Mouse (Mus musculus) liver, embryonic 14.5 days (tissue): ENCODE measurements around the gene Chka. TPM values are rescaled to one million over a fixed set of nuclear protein-coding genes. Genes with fewer than 3 reads are reported as not detected.

Source experiments
- ATAC-seq: fragments of 200-750 bp; cut with Nextera tagmentation; 2 replicates; pipeline ENCODE4 v1.8.0; 2017; ENCODE audit warnings: moderate number of reproducible peaks, mild to moderate bottlenecking, moderate library complexity; ENCODE audit not compliant: insufficient read depth
- DNase-seq, 3 experiments: peaks; one replicate each; pipeline ENCODE4 v3.0.0-alpha.2; 2012 to 2013; ENCODE audit warnings: low read depth in 3 of 3, low spot score in 3 of 3
- H3K27ac ChIP-seq: fragments of 300-500 bp; sonication (generic); 2 replicates; pipeline ENCODE4 v1.5.1; 2014; ENCODE audit warnings: moderate library complexity, mild to moderate bottlenecking, control low read depth, inconsistent platforms
- H3K27me3 ChIP-seq: fragments of 300-500 bp; sonication (generic); 2 replicates; pipeline ENCODE4 v1.6.1; 2014; ENCODE audit warnings: mild to moderate bottlenecking, low read length, moderate library complexity; ENCODE audit not compliant: control insufficient read depth, insufficient read depth
- H3K36me3 ChIP-seq: fragments of 300-500 bp; sonication (generic); replicated peaks from 2 replicates; pipeline ENCODE4 v1.6.1; 2014; ENCODE audit warnings: low read depth; ENCODE audit not compliant: control insufficient read depth, insufficient read depth
- H3K4me1 ChIP-seq, 2 experiments: fragments of 200-500 bp in 1 of 2; fragments of 300-500 bp in 1 of 2; sonication (generic) in 1 of 2; replicated peaks; 2 replicates each; pipeline ENCODE4 v1.6.1; 2012 to 2014; ENCODE audit warnings: antibody characterized with exemption in 1 of 2, inconsistent platforms in 1 of 2, low read length in 1 of 2; ENCODE audit not compliant: control insufficient read depth in 2 of 2, insufficient read depth in 2 of 2
- H3K4me2 ChIP-seq: fragments of 300-500 bp; sonication (generic); 2 replicates; pipeline ENCODE4 v1.6.1; 2014; ENCODE audit warnings: low read depth, mild to moderate bottlenecking, control low read depth, moderate library complexity
- H3K4me3 ChIP-seq, 2 experiments: fragments of 200-500 bp in 1 of 2; fragments of 300-500 bp in 1 of 2; sonication (generic) in 1 of 2; 2 replicates each; pipeline ENCODE4 v1.5.1; 2012 to 2014; ENCODE audit warnings: low read depth in 2 of 2, low read length in 2 of 2, mild to moderate bottlenecking in 2 of 2, control low read depth in 1 of 2, inconsistent platforms in 1 of 2, moderate library complexity in 1 of 2; ENCODE audit not compliant: insufficient read depth in 1 of 2
- H3K9ac ChIP-seq: fragments of 300-500 bp; sonication (generic); replicated peaks from 2 replicates; pipeline ENCODE4 v1.6.1; 2014; ENCODE audit warnings: mild to moderate bottlenecking, control low read depth, moderate library complexity
- H3K9me3 ChIP-seq: fragments of 300-500 bp; sonication (generic); 2 replicates; pipeline ENCODE4 v1.6.1; 2016; ENCODE audit warnings: low read length, mixed read lengths; ENCODE audit not compliant: control insufficient read depth
- CTCF ChIP-seq: IDR thresholded peaks from 2 replicates; pipeline ENCODE4 v1.5.1; 2016; ENCODE audit warnings: antibody characterized with exemption, low read depth, control low read depth
- EP300 ChIP-seq: IDR thresholded peaks from 2 replicates; pipeline ENCODE4 v1.6.1; 2016; ENCODE audit warnings: antibody characterized with exemption, low read depth
- WGBS: fragments of 180-500 bp; shearing (Covaris S2); extraction: QIAGEN DNeasy Blood & Tissue Kit; methylation state at CpG from one replicate; pipeline ENCODE4 v1.1.7; 2014; ENCODE audit not compliant: insufficient replicate concordance; 5-methylcytosine and 5-hydroxymethylcytosine counted together
- polyA plus RNA-seq, 2 experiments: library from polyadenylated mRNA; depleted of rRNA in 1 of 2; stranded (reverse) in 1 of 2; unstranded in 1 of 2; fragments of >200 nt; fragmentation: Nextera tagmentation in 1 of 2; extraction: Ambion mirVana in 1 of 2; gene quantifications; 2 replicates each; pipeline versions ENCODE4 v1.2.1 to v1.2.3; 2012 to 2014

Gene Chka
- polyA plus RNA-seq, 2 experiments = 10.3 to 17.0 TPM

DNA sequence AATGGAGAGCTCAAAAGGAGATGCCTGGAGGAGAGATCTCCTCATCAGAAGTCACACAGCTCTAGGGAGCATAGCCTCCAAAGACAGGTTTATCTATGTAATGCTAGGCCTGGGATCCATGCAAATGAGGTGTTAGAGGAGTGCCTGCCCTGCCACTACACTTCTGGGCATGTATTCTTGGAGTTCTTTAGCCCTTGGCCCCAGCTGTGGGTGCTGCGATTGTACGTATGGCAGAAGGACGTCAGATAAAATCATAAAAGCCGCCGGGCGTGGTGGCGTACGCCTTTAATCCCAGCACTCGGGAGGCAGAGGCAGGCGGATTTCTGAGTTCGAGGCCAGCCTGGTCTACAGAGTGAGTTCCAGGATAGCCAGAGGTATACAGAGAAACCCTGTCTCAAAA is 6.2 kb upstream of the Chka start:
- Histone ChIP-seq H3K9ac (no peak overlapping the region), H3K4me2 (no peak overlapping the region), H3K27me3 (no peaks in the 10 kb centered on the region), H3K9me3 (no peaks in the 10 kb centered on the region), H3K36me3 (no peaks in the 10 kb centered on the region), H3K4me1 (no peaks in the 10 kb centered on the region; a peak in 1 of 4 replicates), H3K4me3 (no peak overlapping the region), H3K27ac (no peak overlapping the region)
- TF ChIP-seq EP300 (no peak), CTCF (no peak)
- ATAC-seq (no peak), DNase-seq (no peak)
- WGBS = 66% methylated on average over 11 of the region's 11 CpGs

GRCm38 (mm10) chr19:3845803-3846406 is 5.7 kb upstream of the Chka start:
- H3K4me2 ChIP-seq = no peak overlapping the region
- H3K36me3 ChIP-seq = no peaks in the 10 kb centered on the region
- no peak for TF ChIP-seq CTCF
- no peak for TF ChIP-seq EP300
- H3K9me3 ChIP-seq = no peaks in the 10 kb centered on the region
- no peak overlapping the region for H3K4me3 ChIP-seq
- peaks cover 0 to 6% of the 10 kb centered on the region in 2 experiments; a peak in 3 of 4 replicates for H3K4me1 ChIP-seq
- 42% methylated on average over 1 of the region's 1 CpGs for WGBS
- no peak for ATAC-seq
- no peaks in the 10 kb centered on the region for H3K27me3 ChIP-seq
- no peak for DNase-seq
- no peak overlapping the region for H3K9ac ChIP-seq
- H3K27ac ChIP-seq = no peak overlapping the region

- DNase-seq = no peak
- Histone ChIP-seq H3K36me3 (no peaks in the 10 kb centered on the region), H3K4me1 (peaks cover 5 to 11% of the 10 kb centered on the region in 2 experiments), H3K4me3 (no peak overlapping the region), H3K9ac (no peak overlapping the region), H3K9me3 (no peaks in the 10 kb centered on the region), H3K27ac (no peak overlapping the region), H3K27me3 (no peaks in the 10 kb centered on the region), H3K4me2 (no peak overlapping the region)
- 62% methylated on average over 10 of the region's 10 CpGs for WGBS
- no peak for ATAC-seq
- TF ChIP-seq EP300 = no peak
- no peak for TF ChIP-seq CTCF
Observed at GRCm38 (mm10) chr19:3846676-3847604, 4.6 kb upstream of the Chka start.

GRCm38 (mm10) chr19:3847711-3848110 is 3.9 kb upstream of the Chka start:
- Histone ChIP-seq H3K27ac (no peak overlapping the region), H3K27me3 (no peaks in the 10 kb centered on the region), H3K9me3 (no peaks in the 10 kb centered on the region), H3K9ac (no peak overlapping the region), H3K4me1 (peaks cover 5 to 11% of the 10 kb centered on the region in 2 experiments), H3K4me2 (no peak overlapping the region), H3K36me3 (no peaks in the 10 kb centered on the region), H3K4me3 (no peak overlapping the region)
- 63% methylated on average over 5 of the region's 5 CpGs for WGBS
- ATAC-seq = no peak
- no peak for TF ChIP-seq EP300
- no peak for TF ChIP-seq CTCF
- no peak for DNase-seq

GRCm38 (mm10) chr19:3848207-3848808 is 3.3 kb upstream of the Chka start:
- no peaks in the 10 kb centered on the region for H3K36me3 ChIP-seq

More at GRCm38 (mm10) chr19:3848207-3848808, 3.3 kb upstream of the Chka start:
- Histone ChIP-seq H3K9me3 (no peaks in the 10 kb centered on the region), H3K4me2 (no peak overlapping the region), H3K4me1 (peaks cover 5 to 14% of the 10 kb centered on the region in 2 experiments), H3K9ac (no peak overlapping the region), H3K4me3 (no peak overlapping the region), H3K27ac (no peak overlapping the region), H3K27me3 (no peaks in the 10 kb centered on the region)
- TF ChIP-seq CTCF (no peak), EP300 (no peak)
- ATAC-seq = no peak
- DNase-seq = no peak
- 76% methylated on average over 7 of the region's 7 CpGs for WGBS
